Mouse (Mus musculus) kidney, postnatal 0 days (tissue): Measurements from ENCODE around the gene Sipa1l3. TPM values are rescaled to one million over a fixed set of nuclear protein-coding genes. Genes with fewer than 3 reads are reported as not detected.

Source experiments
- ATAC-seq: fragments of 200-750 bp; cut with Nextera tagmentation; replicated peaks from 2 replicates; pipeline ENCODE4 v1.8.0; 2017; ENCODE audit warnings: low read depth, moderate number of reproducible peaks, moderate TSS enrichment, moderate library complexity; ENCODE audit not compliant: low FRiP score
- DNase-seq: peaks from one replicate; pipeline ENCODE4 v3.0.0-alpha.2; 2016; ENCODE audit warnings: low spot score
- H3K27ac ChIP-seq: fragments of 300-500 bp; sonication (generic); 2 replicates; pipeline ENCODE4 v1.5.1; 2014; ENCODE audit warnings: mild to moderate bottlenecking
- H3K27me3 ChIP-seq: fragments of 300-500 bp; sonication (generic); 2 replicates; pipeline ENCODE4 v1.6.1; 2014; ENCODE audit warnings: low read length, mixed read lengths; ENCODE audit not compliant: insufficient read depth
- H3K36me3 ChIP-seq: fragments of 300-500 bp; sonication (generic); 2 replicates; pipeline ENCODE4 v1.6.1; 2014; ENCODE audit warnings: low read length, mixed read lengths; ENCODE audit not compliant: insufficient read depth
- H3K4me1 ChIP-seq: fragments of 300-500 bp; sonication (generic); replicated peaks from 2 replicates; pipeline ENCODE4 v1.6.1; 2014; ENCODE audit warnings: antibody characterized with exemption, low read length, mixed read lengths; ENCODE audit not compliant: insufficient read depth
- H3K4me2 ChIP-seq: fragments of 300-500 bp; sonication (generic); 2 replicates; pipeline ENCODE4 v1.6.1; 2014; ENCODE audit warnings: mild to moderate bottlenecking, low read length, moderate library complexity, mixed read lengths
- H3K4me3 ChIP-seq: fragments of 300-500 bp; sonication (generic); replicated peaks from 2 replicates; pipeline ENCODE4 v1.5.1; 2014; ENCODE audit warnings: low read depth, low read length
- H3K9ac ChIP-seq: fragments of 300-500 bp; sonication (generic); 2 replicates; pipeline ENCODE4 v1.6.1; 2014; ENCODE audit warnings: low read depth, low read length
- H3K9me3 ChIP-seq: fragments of 300-500 bp; sonication (generic); replicated peaks from 2 replicates; pipeline ENCODE4 v1.6.1; 2016; ENCODE audit warnings: low read length, inconsistent platforms, mixed read lengths
- CTCF ChIP-seq: IDR thresholded peaks from 2 replicates; pipeline ENCODE4 v1.5.1; 2016; ENCODE audit warnings: antibody characterized with exemption, low read depth, mild to moderate bottlenecking, moderate library complexity
- WGBS: fragments of 180-500 bp; shearing (Covaris S2); extraction: QIAGEN DNeasy Blood & Tissue Kit; methylation state at CpG from one replicate; pipeline ENCODE4 v1.1.7; 2014; 5-methylcytosine and 5-hydroxymethylcytosine counted together
- polyA plus RNA-seq: library from polyadenylated mRNA; unstranded; fragments of >200 nt; fragmentation: Nextera tagmentation; extraction: Ambion mirVana; gene quantifications from 2 replicates; pipeline ENCODE4 v1.2.1, GENCODE M21; 2015

The Sipa1l3 gene
- polyA plus RNA-seq, 1 experiment from 2014 or later = 8.3 TPM

GRCm38 (mm10) chr7:29313572-29314261 is 204.7 kb downstream of the Sipa1l3 start:
- no peak overlapping the region for H3K4me2 ChIP-seq
- H3K4me3 ChIP-seq = no peak overlapping the region
- no peak overlapping the region for H3K9ac ChIP-seq
- DNase-seq (no peak), ATAC-seq (no peak)
- H3K27me3 ChIP-seq = 0 out of 2 replicates have a peak, but pooled peaks cover 4% of the 10 kb centered on the region
- WGBS = 48% methylated on average over 9 of the region's 9 CpGs
- TF ChIP-seq CTCF = no peak
- H3K36me3 ChIP-seq = no peaks in the 10 kb centered on the region
- no peaks in the 10 kb centered on the region for H3K9me3 ChIP-seq
- H3K27ac ChIP-seq = no peak overlapping the region
- peaks cover 16% of the 10 kb centered on the region for H3K4me1 ChIP-seq

- H3K9ac ChIP-seq = no peak overlapping the region
- H3K4me2 ChIP-seq = no peak overlapping the region
- H3K4me1 ChIP-seq = peaks cover 15% of the 10 kb centered on the region
- H3K9me3 ChIP-seq = no peaks in the 10 kb centered on the region
- no peaks in the 10 kb centered on the region for H3K36me3 ChIP-seq
- no peak for ATAC-seq
- no peak for DNase-seq
- H3K4me3 ChIP-seq = no peak overlapping the region
- 27% methylated on average over 9 of the region's 9 CpGs for WGBS
- H3K27me3 ChIP-seq = 0 out of 2 replicates have a peak, but pooled peaks cover 4% of the 10 kb centered on the region
- no peak overlapping the region for H3K27ac ChIP-seq
- no peak for TF ChIP-seq CTCF
These were observed 205.4 kb downstream of the Sipa1l3 start for GRCm38 (mm10) chr7:29313051-29313450.

DNA sequence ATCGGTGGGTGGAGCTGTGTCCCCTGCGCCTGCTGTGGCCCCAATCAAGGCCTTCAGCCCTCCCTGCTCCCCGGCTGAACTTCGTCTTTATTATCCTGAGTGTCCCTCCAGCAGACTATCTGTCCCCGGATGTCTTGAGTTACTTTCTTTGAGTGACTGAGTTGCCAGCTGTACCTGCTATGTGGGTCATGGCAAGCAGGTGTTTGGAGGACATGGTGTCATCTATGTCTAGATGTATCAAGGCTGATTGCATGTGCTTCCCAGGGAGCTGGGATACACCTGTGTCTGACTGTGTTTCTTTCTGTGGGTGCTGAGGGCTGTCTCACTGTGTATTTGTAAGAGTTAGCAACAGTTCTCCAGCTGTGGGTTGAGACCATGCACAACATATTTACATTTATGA is 208.7 kb downstream of the Sipa1l3 start:
- no peak for DNase-seq
- H3K9ac ChIP-seq = peak overlapping the region; percentile 51; the same call in 1 of the 2 replicates
- no peaks in the 10 kb centered on the region for H3K36me3 ChIP-seq
- no peak for ATAC-seq
- no peaks in the 10 kb centered on the region for H3K9me3 ChIP-seq
- 6% methylated on average over 5 of the region's 5 CpGs for WGBS
- no peak for TF ChIP-seq CTCF
- peaks cover 18% of the 10 kb centered on the region; the same call in 1 of the 2 replicates for H3K27me3 ChIP-seq
- H3K4me2 ChIP-seq = peak overlapping the region; percentile 83
- peaks cover 16% of the 10 kb centered on the region; the same call in 1 of the 2 replicates for H3K4me1 ChIP-seq
- H3K27ac ChIP-seq = no peak overlapping the region
- peak overlapping the region; percentile 40 for H3K4me3 ChIP-seq

DNA sequence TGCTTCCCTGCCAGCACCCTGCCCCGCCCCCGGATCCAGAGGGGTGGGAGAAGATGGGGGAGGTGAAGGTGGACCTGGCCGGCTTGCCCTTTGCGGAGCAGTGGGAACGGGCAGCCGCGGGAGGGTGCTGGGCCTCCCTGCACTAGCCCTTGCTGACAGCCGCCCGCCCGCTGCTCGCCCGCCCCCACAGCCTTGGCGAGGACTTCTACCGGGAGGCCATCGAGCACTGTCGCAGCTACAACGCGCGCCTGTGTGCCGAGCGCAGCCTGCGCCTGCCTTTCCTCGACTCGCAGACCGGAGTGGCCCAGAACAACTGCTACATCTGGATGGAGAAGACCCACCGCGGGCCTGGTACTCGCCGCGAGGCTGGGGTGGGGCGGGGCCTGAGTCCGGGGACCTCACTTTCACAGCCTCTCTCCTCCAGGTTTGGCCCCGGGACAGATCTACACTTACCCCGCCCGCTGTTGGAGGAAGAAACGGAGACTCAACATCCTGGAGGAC is 209.2 kb downstream of the Sipa1l3 start:
- Histone ChIP-seq H3K27me3 (peaks cover 22% of the 10 kb centered on the region; the same call in 1 of the 2 replicates), H3K4me2 (peak overlapping the region; percentile 83), H3K4me3 (peak overlapping the region; percentile 40), H3K4me1 (peaks cover 20% of the 10 kb centered on the region), H3K9ac (peak overlapping the region; percentile 51; the same call in 1 of the 2 replicates), H3K27ac (no peak overlapping the region), H3K9me3 (no peaks in the 10 kb centered on the region), H3K36me3 (no peaks in the 10 kb centered on the region)
- ATAC-seq = no peak; the same call in 1 of the 2 replicates
- DNase-seq = no peak
- TF ChIP-seq CTCF = no peak
- under 1% methylated on average over 36 of the region's 36 CpGs for WGBS

GRCm38 (mm10) chr7:29307350-29308104 is 210.9 kb downstream of the Sipa1l3 start:
- peak; percentile 82 for DNase-seq
- peak; percentile 80 for ATAC-seq
- Histone ChIP-seq H3K27ac (no peak overlapping the region), H3K9me3 (no peaks in the 10 kb centered on the region), H3K4me3 (peak overlapping the region; percentile 48), H3K4me2 (peak overlapping the region; percentile 80), H3K4me1 (peaks cover 27% of the 10 kb centered on the region), H3K9ac (peak overlapping the region; percentile 28; the same call in 1 of the 2 replicates), H3K27me3 (peaks cover 26% of the 10 kb centered on the region), H3K36me3 (no peaks in the 10 kb centered on the region)
- WGBS = under 1% methylated on average over 42 of the region's 42 CpGs
- TF ChIP-seq CTCF = peak; percentile 5; the same call in 1 of the 2 replicates

DNA sequence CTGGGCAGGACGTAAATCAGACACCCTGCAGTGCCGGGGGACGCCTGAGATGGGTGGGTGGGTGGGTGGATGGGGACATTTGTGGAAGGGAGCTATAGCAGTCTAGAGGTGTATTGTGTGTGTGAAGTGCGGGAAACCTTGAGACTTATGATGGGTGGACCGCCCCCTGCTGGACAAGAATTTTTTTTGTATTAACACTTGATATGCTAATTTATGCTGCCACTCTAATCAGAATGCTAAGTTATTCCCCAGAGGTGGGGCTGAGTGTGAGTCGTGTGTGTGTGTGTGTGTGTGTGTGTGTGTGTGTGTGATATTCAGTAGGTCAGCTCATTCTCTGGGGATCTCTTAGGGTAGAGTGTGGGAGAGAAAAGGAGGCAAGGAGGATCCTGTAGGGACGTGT is 211.8 kb downstream of the Sipa1l3 start:
- Histone ChIP-seq H3K27ac (no peak overlapping the region), H3K4me3 (no peak overlapping the region), H3K4me1 (peaks cover 27% of the 10 kb centered on the region), H3K9me3 (no peaks in the 10 kb centered on the region), H3K4me2 (no peak overlapping the region), H3K36me3 (no peaks in the 10 kb centered on the region), H3K9ac (no peak overlapping the region), H3K27me3 (peaks cover 26% of the 10 kb centered on the region)
- ATAC-seq = no peak
- peak; percentile 62 for TF ChIP-seq CTCF
- DNase-seq = peak; percentile 60
- WGBS = 26% methylated on average over 7 of the region's 7 CpGs
